Mouse (Mus musculus): Measurements from ENCODE around the gene Dhh. TPM values are rescaled to one million over a fixed set of nuclear protein-coding genes. Genes with fewer than 3 reads are reported as not detected.
A peak's percentile ranks its signal among the peaks of the same experiment; 100 is the strongest.

Dhh gene
- polyA plus RNA-seq, 1 experiment, result 0.60 TPM

DNA sequence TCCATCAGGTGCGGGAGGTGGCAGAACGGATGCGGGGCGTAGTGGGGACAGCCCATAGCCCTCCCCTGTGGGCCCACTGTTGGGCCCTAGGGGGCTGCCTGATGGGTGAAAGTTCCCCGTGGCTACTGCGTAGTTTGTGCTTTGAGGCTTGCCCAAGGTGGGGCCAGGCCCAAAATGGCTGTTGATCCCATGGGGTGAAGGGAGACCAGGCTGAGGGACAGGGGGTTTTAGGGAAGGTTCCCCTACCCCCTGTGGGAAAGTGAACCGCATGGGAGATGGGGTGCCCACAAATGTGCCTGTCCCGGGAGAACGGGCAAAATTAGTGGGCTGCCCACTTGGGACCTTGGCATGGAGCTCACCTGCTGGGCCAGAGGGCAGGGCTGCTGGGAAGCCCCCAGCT is 46.3 kb downstream of the Dhh start:
- Histone ChIP-seq H3K27ac (ENCODE audit: control insufficient read depth, insufficient read depth, low read depth, low read length, poor library complexity) (no peak overlapping the region), H3K4me1 (ENCODE audit: control insufficient read depth, insufficient read depth, low read length) (no peaks in the 10 kb centered on the region), H3K4me3 (replicated peaks; ENCODE audit: control insufficient read depth, low read depth, low read length) (no peak overlapping the region)
- WGBS, result 92% methylated on average over 9 of the region's 9 CpGs
- TF ChIP-seq CTCF (IDR thresholded peaks at IDR 0.05; ENCODE audit: control insufficient read depth, insufficient read depth, low read length), result no peak
- no peak for TF ChIP-seq POLR2A (IDR thresholded peaks at IDR 0.05; ENCODE audit: borderline replicate concordance, control insufficient read depth, low read depth, low read length)

DNA sequence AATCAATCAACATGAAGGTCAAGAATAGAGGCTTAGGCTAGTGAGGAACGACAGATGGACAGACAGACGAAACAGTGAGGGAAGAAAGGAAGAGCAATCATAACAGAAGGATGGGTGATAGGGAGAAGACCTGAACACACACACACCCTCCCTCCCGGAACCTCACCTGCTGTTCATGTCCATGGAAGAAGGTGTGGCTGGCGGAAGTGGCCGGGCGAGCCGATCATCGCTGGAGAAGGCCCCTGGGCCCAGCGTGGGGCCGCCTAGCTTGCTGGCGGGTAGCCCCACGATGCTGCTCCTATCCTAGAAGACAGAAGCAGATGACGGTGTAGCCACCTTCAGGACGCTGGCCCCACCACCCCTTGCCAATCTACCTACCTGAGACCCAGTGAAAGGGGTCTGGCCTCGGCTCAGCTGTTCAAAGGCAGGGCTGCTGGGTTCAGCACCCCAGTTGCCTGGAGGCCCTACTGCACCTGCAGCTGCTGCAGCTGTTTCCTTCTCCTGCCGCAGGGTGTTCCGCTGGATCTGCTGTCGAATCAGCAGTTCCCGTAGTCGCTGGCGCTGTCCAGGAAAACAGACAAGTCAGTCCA is 47.0 kb downstream of the Dhh start:
- TF ChIP-seq POLR2A (IDR thresholded peaks at IDR 0.05; ENCODE audit: borderline replicate concordance, control insufficient read depth, low read depth, low read length) (no peak), CTCF (IDR thresholded peaks at IDR 0.05; ENCODE audit: control insufficient read depth, insufficient read depth, low read length) (no peak)
- Histone ChIP-seq H3K4me1 (ENCODE audit: control insufficient read depth, insufficient read depth, low read length) (no peaks in the 10 kb centered on the region), H3K4me3 (replicated peaks; ENCODE audit: control insufficient read depth, low read depth, low read length) (no peak overlapping the region), H3K27ac (ENCODE audit: control insufficient read depth, insufficient read depth, low read depth, low read length, poor library complexity) (no peak overlapping the region)
- 90% methylated on average over 21 of the region's 21 CpGs for WGBS

DNA sequence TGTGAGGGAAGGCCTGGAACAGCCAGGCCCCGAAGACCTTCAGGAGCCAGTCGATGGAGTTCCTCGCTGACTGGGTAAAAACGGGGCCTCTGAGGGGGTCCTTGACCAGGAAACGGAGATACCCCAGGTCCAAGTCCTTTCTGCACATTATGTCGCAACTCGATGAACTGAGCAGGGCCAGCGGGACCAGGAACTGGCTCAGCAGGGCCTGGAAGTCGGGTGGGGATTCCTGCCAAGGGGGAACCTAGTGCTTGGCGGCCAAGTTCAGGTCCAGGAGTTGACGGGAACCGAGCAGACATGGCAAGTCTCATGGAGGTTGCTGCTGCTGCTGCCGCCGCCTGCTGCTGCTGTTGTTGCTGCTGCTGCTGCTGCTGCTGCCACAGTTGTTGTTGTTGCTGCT is 47.7 kb downstream of the Dhh start:
- no peaks in the 10 kb centered on the region for H3K4me1 ChIP-seq (ENCODE audit: control insufficient read depth, insufficient read depth, low read length)
- H3K27ac ChIP-seq (ENCODE audit: control insufficient read depth, insufficient read depth, low read depth, low read length, poor library complexity), result no peak overlapping the region
- WGBS, result 84% methylated on average over 14 of the region's 14 CpGs
- TF ChIP-seq CTCF (IDR thresholded peaks at IDR 0.05; ENCODE audit: control insufficient read depth, insufficient read depth, low read length) (no peak), POLR2A (IDR thresholded peaks at IDR 0.05; ENCODE audit: borderline replicate concordance, control insufficient read depth, low read depth, low read length) (no peak)
- no peak overlapping the region for H3K4me3 ChIP-seq (replicated peaks; ENCODE audit: control insufficient read depth, low read depth, low read length)

DNA sequence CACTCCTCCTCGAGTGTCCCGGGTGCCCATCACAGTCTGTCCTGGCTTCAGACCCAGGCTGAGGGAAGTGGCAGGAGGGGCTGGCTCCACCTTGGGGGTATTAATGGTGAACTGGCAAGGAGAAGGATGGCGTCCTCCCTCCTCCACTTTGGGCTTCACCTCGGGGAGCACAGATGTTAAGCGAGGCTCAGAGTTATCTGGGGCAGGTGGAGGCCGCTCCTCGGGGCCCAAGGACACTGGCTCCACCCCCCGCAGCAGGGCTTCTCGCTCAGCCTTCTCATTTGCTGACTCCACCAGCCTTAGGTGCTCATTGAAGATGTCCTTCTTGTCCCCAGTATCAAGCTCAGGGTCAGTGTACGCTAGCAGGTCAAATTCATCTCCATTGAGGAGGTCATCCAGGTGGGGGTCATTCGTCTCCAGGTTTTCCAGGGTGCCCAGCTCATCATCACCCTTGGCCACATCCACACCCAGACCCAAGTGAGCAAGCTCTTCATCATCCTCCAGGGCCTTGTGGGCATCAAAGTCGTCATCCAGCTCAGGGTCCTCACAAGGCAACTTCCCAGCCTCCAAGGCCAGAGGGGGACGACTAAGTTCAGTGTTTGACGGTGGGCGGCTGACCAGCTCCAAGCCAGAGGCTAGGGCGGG is 48.3 kb downstream of the Dhh start:
- 86% methylated on average over 16 of the region's 16 CpGs for WGBS
- no peaks in the 10 kb centered on the region for H3K4me1 ChIP-seq (ENCODE audit: control insufficient read depth, insufficient read depth, low read length)
- no peak overlapping the region for H3K27ac ChIP-seq (ENCODE audit: control insufficient read depth, insufficient read depth, low read depth, low read length, poor library complexity)
- TF ChIP-seq POLR2A (IDR thresholded peaks at IDR 0.05; ENCODE audit: borderline replicate concordance, control insufficient read depth, low read depth, low read length) (no peak), CTCF (IDR thresholded peaks at IDR 0.05; ENCODE audit: control insufficient read depth, insufficient read depth, low read length) (no peak)
- no peak overlapping the region for H3K4me3 ChIP-seq (replicated peaks; ENCODE audit: control insufficient read depth, low read depth, low read length)

DNA sequence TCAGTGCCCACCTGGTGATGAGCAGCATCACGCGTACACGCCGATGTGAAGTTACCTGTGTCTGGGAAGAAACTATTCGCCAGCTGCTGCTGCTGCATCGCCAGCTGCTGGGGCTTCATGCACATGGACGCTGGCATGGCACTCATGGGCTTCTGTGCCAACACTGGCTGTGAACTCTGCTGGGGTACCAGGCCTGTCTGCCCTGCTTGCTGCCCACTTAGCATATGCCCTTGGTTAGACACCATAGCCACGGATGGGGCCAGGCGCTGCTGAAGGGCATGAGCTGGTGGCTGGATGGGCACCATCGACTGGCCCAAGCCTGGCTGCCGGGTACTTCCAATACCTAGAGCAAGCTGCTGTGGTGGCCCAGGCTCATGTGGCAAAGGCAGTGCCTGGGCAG is 49.2 kb downstream of the Dhh start:
- Histone ChIP-seq H3K27ac (ENCODE audit: control insufficient read depth, insufficient read depth, low read depth, low read length, poor library complexity) (no peak overlapping the region), H3K4me1 (ENCODE audit: control insufficient read depth, insufficient read depth, low read length) (no peaks in the 10 kb centered on the region), H3K4me3 (replicated peaks; ENCODE audit: control insufficient read depth, low read depth, low read length) (no peak overlapping the region)
- TF ChIP-seq CTCF (IDR thresholded peaks at IDR 0.05; ENCODE audit: control insufficient read depth, insufficient read depth, low read length) (no peak), POLR2A (IDR thresholded peaks at IDR 0.05; ENCODE audit: borderline replicate concordance, control insufficient read depth, low read depth, low read length) (peak; percentile 10; the same call in 1 of the 2 replicates)
- 96% methylated on average over 11 of the region's 11 CpGs for WGBS

DNA sequence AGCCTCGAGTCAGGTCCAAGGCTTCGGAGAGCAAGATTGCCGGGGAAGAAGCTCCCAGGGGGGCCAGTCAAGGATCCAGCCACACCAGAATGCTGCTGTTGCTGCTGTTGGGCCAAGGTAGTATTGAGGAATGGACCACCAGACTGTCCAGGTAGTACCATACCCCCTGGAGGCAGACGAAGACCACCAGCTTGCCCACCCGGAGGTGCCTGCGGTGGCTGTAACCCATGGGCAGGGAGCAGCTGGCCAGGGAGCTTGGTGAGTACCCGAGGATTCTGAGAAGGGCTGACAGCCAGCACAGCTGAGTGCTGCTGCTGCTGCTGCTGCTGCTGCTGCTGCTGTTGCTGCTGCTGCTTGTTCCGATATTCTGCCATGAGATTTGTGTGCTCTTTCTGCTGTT is 52.2 kb downstream of the Dhh start:
- Histone ChIP-seq H3K4me1 (ENCODE audit: control insufficient read depth, insufficient read depth, low read length) (no peaks in the 10 kb centered on the region), H3K4me3 (replicated peaks; ENCODE audit: control insufficient read depth, low read depth, low read length) (no peak overlapping the region), H3K27ac (ENCODE audit: control insufficient read depth, insufficient read depth, low read depth, low read length, poor library complexity) (no peak overlapping the region)
- 82% methylated on average over 8 of the region's 8 CpGs for WGBS
- TF ChIP-seq CTCF (IDR thresholded peaks at IDR 0.05; ENCODE audit: control insufficient read depth, insufficient read depth, low read length) (no peak), POLR2A (IDR thresholded peaks at IDR 0.05; ENCODE audit: borderline replicate concordance, control insufficient read depth, low read depth, low read length) (no peak)

DNA sequence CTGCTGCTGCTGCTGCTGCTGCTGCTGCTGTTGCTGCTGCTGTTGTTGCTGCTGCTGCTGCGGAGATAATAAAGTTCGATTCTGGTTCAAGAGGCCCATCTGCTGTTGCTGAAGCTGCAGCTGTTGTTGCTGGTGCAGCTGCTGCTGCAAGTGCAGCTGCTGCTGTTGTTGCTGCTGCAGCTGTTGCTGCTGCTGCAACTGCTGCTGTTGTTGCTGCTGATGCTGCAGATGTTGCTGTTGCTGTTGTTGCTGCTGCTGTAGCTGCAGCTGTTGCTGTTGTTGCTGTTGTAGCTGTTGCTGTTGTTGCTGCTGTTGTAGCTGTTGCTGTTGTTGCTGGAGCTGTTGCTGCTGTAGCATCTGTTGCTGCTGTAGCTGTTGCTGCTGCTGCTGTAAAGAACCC is 53.2 kb downstream of the Dhh start:
- WGBS, result 86% methylated on average over 2 of the region's 2 CpGs
- Histone ChIP-seq H3K4me1 (ENCODE audit: control insufficient read depth, insufficient read depth, low read length) (no peaks in the 10 kb centered on the region), H3K4me3 (replicated peaks; ENCODE audit: control insufficient read depth, low read depth, low read length) (no peak overlapping the region), H3K27ac (ENCODE audit: control insufficient read depth, insufficient read depth, low read depth, low read length, poor library complexity) (0 out of 2 replicates have a peak overlapping the region, but pooled peaks have one; percentile 23)
- TF ChIP-seq CTCF (IDR thresholded peaks at IDR 0.05; ENCODE audit: control insufficient read depth, insufficient read depth, low read length), result no peak
- no peak for TF ChIP-seq POLR2A (IDR thresholded peaks at IDR 0.05; ENCODE audit: borderline replicate concordance, control insufficient read depth, low read depth, low read length)

DNA sequence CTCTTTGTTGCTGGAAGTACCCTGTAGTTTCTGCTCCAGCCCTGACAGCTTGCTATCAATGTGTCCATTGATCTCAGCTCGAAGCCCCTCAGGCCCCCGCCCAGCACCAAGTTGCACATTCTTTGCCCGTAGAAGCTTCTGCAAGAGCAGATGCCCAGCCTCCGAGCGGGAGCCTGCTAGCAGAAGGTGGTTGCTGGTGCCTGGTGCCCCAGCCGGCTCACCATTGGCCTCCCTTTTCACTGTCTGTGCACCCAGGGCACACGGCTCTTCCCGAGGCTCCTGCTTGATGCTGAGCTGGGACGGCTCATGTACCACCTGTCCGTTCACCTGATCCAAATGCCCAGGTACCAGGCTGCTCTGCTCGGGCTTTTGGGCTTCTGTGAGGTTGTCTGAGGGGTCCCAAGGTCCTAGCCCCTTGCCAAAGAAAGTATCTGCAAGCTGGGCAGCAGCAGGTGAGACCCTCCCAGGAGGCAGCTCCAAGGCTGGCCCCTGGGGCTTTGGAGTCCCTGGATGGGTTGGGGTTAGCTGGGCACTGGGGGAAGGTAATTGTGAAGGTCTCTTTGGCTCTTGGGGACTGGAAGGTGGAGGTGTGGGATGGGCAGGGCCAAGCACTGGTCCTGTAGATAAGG is 54.6 kb downstream of the Dhh start:
- Histone ChIP-seq H3K4me1 (ENCODE audit: control insufficient read depth, insufficient read depth, low read length) (no peaks in the 10 kb centered on the region), H3K4me3 (replicated peaks; ENCODE audit: control insufficient read depth, low read depth, low read length) (no peak overlapping the region), H3K27ac (ENCODE audit: control insufficient read depth, insufficient read depth, low read depth, low read length, poor library complexity) (no peak overlapping the region)
- WGBS, result 88% methylated on average over 11 of the region's 11 CpGs
- TF ChIP-seq CTCF (IDR thresholded peaks at IDR 0.05; ENCODE audit: control insufficient read depth, insufficient read depth, low read length) (no peak), POLR2A (IDR thresholded peaks at IDR 0.05; ENCODE audit: borderline replicate concordance, control insufficient read depth, low read depth, low read length) (no peak)

Other genes with a start within 250 kb of the Dhh start
- gene Ddx23, start 235.6 kb downstream of the Dhh start, polyA plus RNA-seq (2011; ENCODE audit: insufficient read depth, insufficient read length, low replicate concordance, missing spikeins), result 52.3 and 81.0 TPM in 2 replicates
- 1.8 and 2.3 TPM in 2 replicates for gene Rnd1, start 221.1 kb downstream of the Dhh start, polyA plus RNA-seq (2011; ENCODE audit: insufficient read depth, insufficient read length, low replicate concordance, missing spikeins)
- not detected in 2 replicates for gene Ccdc65, start 190.3 kb downstream of the Dhh start, polyA plus RNA-seq (2011; ENCODE audit: insufficient read depth, insufficient read length, low replicate concordance, missing spikeins)
- gene Fkbp11, start 170.3 kb downstream of the Dhh start, polyA plus RNA-seq (2011; ENCODE audit: insufficient read depth, insufficient read length, low replicate concordance, missing spikeins), result 0.74 TPM in 1 of 2 replicates, not detected in the other
- 11.0 and 19.8 TPM in 2 replicates for gene Arf3, start 135.3 kb downstream of the Dhh start, polyA plus RNA-seq (2011; ENCODE audit: insufficient read depth, insufficient read length, low replicate concordance, missing spikeins)
- gene Wnt10b, start 120.4 kb downstream of the Dhh start, polyA plus RNA-seq (2011; ENCODE audit: insufficient read depth, insufficient read length, low replicate concordance, missing spikeins), result 1.1 and 1.4 TPM in 2 replicates
- not detected in 2 replicates for gene Wnt1, start 108.7 kb downstream of the Dhh start, polyA plus RNA-seq (2011; ENCODE audit: insufficient read depth, insufficient read length, low replicate concordance, missing spikeins)
- 0.25 TPM in 1 of 2 replicates, not detected in the other for gene Ddn, start 89.0 kb downstream of the Dhh start, polyA plus RNA-seq (2011; ENCODE audit: insufficient read depth, insufficient read length, low replicate concordance, missing spikeins)
- 64.8 and 107 TPM in 2 replicates for gene Prkag1, start 67.0 kb downstream of the Dhh start, polyA plus RNA-seq (2011; ENCODE audit: insufficient read depth, insufficient read length, low replicate concordance, missing spikeins)
- gene Kmt2d, start 27.3 kb downstream of the Dhh start, polyA plus RNA-seq (2011; ENCODE audit: insufficient read depth, insufficient read length, low replicate concordance, missing spikeins), result 67.1 and 105 TPM in 2 replicates
- 9.6 and 9.8 TPM in 2 replicates for gene Rhebl1, start 4.0 kb downstream of the Dhh start, polyA plus RNA-seq (2011; ENCODE audit: insufficient read depth, insufficient read length, low replicate concordance, missing spikeins)
- 32.7 and 73.3 TPM in 2 replicates for gene Lmbr1l, start 19.7 kb upstream of the Dhh start, polyA plus RNA-seq (2011; ENCODE audit: insufficient read depth, insufficient read length, low replicate concordance, missing spikeins)
- gene Tuba1b, start 36.0 kb upstream of the Dhh start, polyA plus RNA-seq (2011; ENCODE audit: insufficient read depth, insufficient read length, low replicate concordance, missing spikeins), result 812 and 942 TPM in 2 replicates
- not detected in 2 replicates for gene Gm49450, start 55.0 kb upstream of the Dhh start, polyA plus RNA-seq (2011; ENCODE audit: insufficient read depth, insufficient read length, low replicate concordance, missing spikeins)
- gene Tuba1a, start 55.2 kb upstream of the Dhh start, polyA plus RNA-seq (2011; ENCODE audit: insufficient read depth, insufficient read length, low replicate concordance, missing spikeins), result 22.2 and 97.6 TPM in 2 replicates
- 168 and 176 TPM in 2 replicates for gene Tuba1c, start 131.4 kb upstream of the Dhh start, polyA plus RNA-seq (2011; ENCODE audit: insufficient read depth, insufficient read length, low replicate concordance, missing spikeins)
- not detected in 2 replicates for gene Prph, start 156.6 kb upstream of the Dhh start, polyA plus RNA-seq (2011; ENCODE audit: insufficient read depth, insufficient read length, low replicate concordance, missing spikeins)
- 94.5 and 103 TPM in 2 replicates for gene Troap, start 176.0 kb upstream of the Dhh start, polyA plus RNA-seq (2011; ENCODE audit: insufficient read depth, insufficient read length, low replicate concordance, missing spikeins)
- 0.66 and 2.4 TPM in 2 replicates for gene C1ql4, start 189.3 kb upstream of the Dhh start, polyA plus RNA-seq (2011; ENCODE audit: insufficient read depth, insufficient read length, low replicate concordance, missing spikeins)
- gene Dnajc22, start 194.6 kb upstream of the Dhh start, polyA plus RNA-seq (2011; ENCODE audit: insufficient read depth, insufficient read length, low replicate concordance, missing spikeins), result 1.6 TPM in 1 of 2 replicates, not detected in the other
- gene Spats2, start 227.4 kb upstream of the Dhh start, polyA plus RNA-seq (2011; ENCODE audit: insufficient read depth, insufficient read length, low replicate concordance, missing spikeins), result 0.52 and 2.5 TPM in 2 replicates